Mouse (Mus musculus) stomach, embryonic 16.5 days (tissue): ENCODE data around the gene 1700001K19Rik. TPM values are rescaled to one million over a fixed set of nuclear protein-coding genes. Genes with fewer than 3 reads are reported as not detected.

Source experiments
- ATAC-seq: fragments of 200-750 bp; cut with Nextera tagmentation; 2 replicates; pipeline ENCODE4 v1.8.0; 2017; ENCODE audit warnings: moderate number of reproducible peaks, moderate TSS enrichment; ENCODE audit not compliant: insufficient read depth, low FRiP score
- H3K27ac ChIP-seq: fragments of 300-500 bp; sonication (generic); 2 replicates; pipeline ENCODE4 v1.5.1; 2014; ENCODE audit warnings: low read length
- H3K27me3 ChIP-seq: fragments of 300-500 bp; sonication (generic); 2 replicates; pipeline ENCODE4 v1.6.1; 2014; ENCODE audit warnings: low read length, control low read depth, mixed read lengths; ENCODE audit not compliant: control insufficient read depth, insufficient read depth
- H3K36me3 ChIP-seq: fragments of 300-500 bp; sonication (generic); 2 replicates; pipeline ENCODE4 v1.6.1; 2014; ENCODE audit warnings: low read length; ENCODE audit not compliant: control insufficient read depth, insufficient read depth
- H3K4me1 ChIP-seq: fragments of 300-500 bp; sonication (generic); 2 replicates; pipeline ENCODE4 v1.6.1; 2014; ENCODE audit warnings: low read length, control low read depth, mixed read lengths; ENCODE audit not compliant: control insufficient read depth, insufficient read depth
- H3K4me2 ChIP-seq: fragments of 300-500 bp; sonication (generic); 2 replicates; pipeline ENCODE4 v1.6.1; 2014; ENCODE audit warnings: low read depth, low read length, mixed read lengths
- H3K4me3 ChIP-seq: fragments of 300-500 bp; sonication (generic); replicated peaks from 2 replicates; pipeline ENCODE4 v1.5.1; 2014; ENCODE audit warnings: mild to moderate bottlenecking, low read length
- H3K9ac ChIP-seq: fragments of 300-500 bp; sonication (generic); 2 replicates; pipeline ENCODE4 v1.6.1; 2014; ENCODE audit warnings: low read length
- H3K9me3 ChIP-seq: fragments of 300-500 bp; sonication (generic); replicated peaks from 2 replicates; pipeline ENCODE4 v1.6.1; 2016; ENCODE audit warnings: low read length, control low read depth; ENCODE audit not compliant: control insufficient read depth
- WGBS: fragments of 180-500 bp; shearing (Covaris S2); extraction: QIAGEN DNeasy Blood & Tissue Kit; methylation state at CpG from one replicate; pipeline ENCODE4 v1.1.7; 2014; 5-methylcytosine and 5-hydroxymethylcytosine counted together
- microRNA-seq: library from miRNA; unstranded; fragments of <30 nt; microRNA quantifications from one replicate; pipeline ENCODE4, GENCODE M21; 2016
- polyA plus RNA-seq: library from polyadenylated mRNA; unstranded; fragments of >200 nt; fragmentation: Nextera tagmentation; extraction: Ambion mirVana; gene quantifications from 2 replicates; pipeline ENCODE4 v1.2.1, GENCODE M21; 2015

Gene 1700001K19Rik
- polyA plus RNA-seq, 1 experiment from 2014 or later = not detected

GRCm38 (mm10) chr12:110637507-110638114, 44.8 kb downstream of the 1700001K19Rik start:
- Histone ChIP-seq H3K9ac (no peak overlapping the region), H3K27ac (no peak overlapping the region), H3K4me2 (no peak overlapping the region), H3K27me3 (no peaks in the 10 kb centered on the region), H3K4me3 (no peak overlapping the region), H3K4me1 (no peaks in the 10 kb centered on the region), H3K9me3 (no peaks in the 10 kb centered on the region), H3K36me3 (peaks cover 76% of the 10 kb centered on the region)
- no peak for ATAC-seq
- WGBS = 91% methylated on average over 13 of the region's 13 CpGs

DNA sequence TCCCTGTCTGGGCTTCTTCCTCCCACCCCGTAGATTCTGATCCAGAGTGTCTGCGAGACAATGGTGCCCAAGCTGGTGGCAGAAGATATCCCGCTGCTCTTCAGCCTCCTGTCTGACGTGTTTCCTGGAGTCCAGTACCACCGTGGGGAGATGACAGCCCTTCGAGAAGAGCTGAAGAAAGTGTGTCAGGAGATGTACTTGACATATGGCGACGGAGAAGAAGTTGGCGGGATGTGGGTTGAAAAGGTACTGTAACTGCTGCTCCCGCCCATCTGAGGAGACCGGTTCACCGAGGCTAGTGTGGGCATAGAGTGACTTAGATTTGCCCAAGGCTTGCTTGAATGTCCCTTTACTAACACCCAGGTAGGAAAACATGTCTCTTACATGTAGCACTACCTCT, 46.1 kb downstream of the 1700001K19Rik start:
- ATAC-seq = no peak
- no peak overlapping the region for H3K4me2 ChIP-seq
- H3K27ac ChIP-seq = no peak overlapping the region
- no peak overlapping the region for H3K9ac ChIP-seq
- no peaks in the 10 kb centered on the region for H3K9me3 ChIP-seq
- H3K27me3 ChIP-seq = no peaks in the 10 kb centered on the region
- 93% methylated on average over 12 of the region's 12 CpGs for WGBS
- no peaks in the 10 kb centered on the region for H3K4me1 ChIP-seq
- peaks cover 71% of the 10 kb centered on the region for H3K36me3 ChIP-seq
- no peak overlapping the region for H3K4me3 ChIP-seq

GRCm38 (mm10) chr12:110630056-110630455, 52.4 kb downstream of the 1700001K19Rik start:
- no peak overlapping the region for H3K4me3 ChIP-seq
- H3K36me3 ChIP-seq = peaks cover 73% of the 10 kb centered on the region
- H3K4me2 ChIP-seq = no peak overlapping the region
- WGBS = 94% methylated on average over 11 of the region's 11 CpGs
- no peak overlapping the region for H3K27ac ChIP-seq
- ATAC-seq = no peak
- H3K27me3 ChIP-seq = no peaks in the 10 kb centered on the region
- no peak overlapping the region for H3K9ac ChIP-seq
- no peaks in the 10 kb centered on the region for H3K9me3 ChIP-seq
- H3K4me1 ChIP-seq = no peaks in the 10 kb centered on the region

Small RNAs within 50 kb of the gene (microRNA-seq; reads per million reads assigned to microRNA genes)
- gene Gm27299 = not detected

Other genes starting within 250 kb of the 1700001K19Rik start
- gene Ppp2r5c, start 235.5 kb downstream of the 1700001K19Rik start, polyA plus RNA-seq = 145 and 146 TPM in 2 replicates
- gene Dync1h1, start 81.2 kb downstream of the 1700001K19Rik start, polyA plus RNA-seq = 42.0 and 44.5 TPM in 2 replicates
- 654 and 733 TPM in 2 replicates for gene Hsp90aa1, start 20.1 kb upstream of the 1700001K19Rik start, polyA plus RNA-seq
- gene Wdr20, start 55.3 kb upstream of the 1700001K19Rik start, polyA plus RNA-seq = 23.0 and 23.4 TPM in 2 replicates
- gene Mok, start 158.3 kb upstream of the 1700001K19Rik start, polyA plus RNA-seq = 2.2 and 2.9 TPM in 2 replicates
- 4.4 and 4.6 TPM in 2 replicates for gene Zfp839, start 167.6 kb upstream of the 1700001K19Rik start, polyA plus RNA-seq
- gene Cinp, start 206.5 kb upstream of the 1700001K19Rik start, polyA plus RNA-seq = 74.8 and 78.4 TPM in 2 replicates
- 4.2 and 4.3 TPM in 2 replicates for gene Tecpr2, start 206.6 kb upstream of the 1700001K19Rik start, polyA plus RNA-seq